Mouse (Mus musculus): ENCODE data around the gene Cramp1l.

DNA sequence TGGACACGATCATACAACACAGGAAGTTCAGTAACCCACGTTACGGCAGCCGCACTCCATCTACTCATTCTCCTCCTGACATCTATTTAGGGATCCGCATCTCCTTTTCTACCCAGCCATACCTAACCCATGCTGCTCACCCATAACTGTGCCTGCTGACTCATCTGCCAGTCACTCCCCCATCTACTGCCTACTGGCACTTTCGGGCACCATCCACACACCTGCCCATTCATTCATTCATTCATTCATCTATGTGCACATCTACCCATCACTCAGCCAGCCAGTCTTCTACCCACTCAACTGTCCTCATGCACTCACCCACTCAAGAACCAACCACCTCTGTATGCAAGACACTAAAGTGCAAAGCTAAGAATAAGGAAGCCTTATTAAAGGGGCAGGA lies 28.4 kb downstream of the Cramp1l start:
- no peak for TF ChIP-seq CTCF (IDR thresholded peaks at IDR 0.05; ENCODE audit: low read depth)
- no peak for TF ChIP-seq EP300 (IDR thresholded peaks at IDR 0.05; ENCODE audit: low read depth)

All from liver, embryonic 14.5 days (tissue).